Mouse (Mus musculus) erythroid progenitor cell, adult 5-6 weeks (primary cell): ENCODE measurements at regions not wholly inside any gene's neighbourhood (a gene's known extent, or its start where the extent isn't known, plus 50 kb on each side); places are given as distances from the start of the nearest gene placed in this dataset.

Source experiments
- ATAC-seq: replicated peaks from 2 replicates; pipeline ENCODE4 v1.8.0; 2016; ENCODE audit warnings: moderate number of reproducible peaks, mild to moderate bottlenecking, moderate TSS enrichment, inconsistent platforms; ENCODE audit not compliant: poor library complexity, low FRiP score, severe bottlenecking

GRCm38 (mm10) chr3:19904446-19905275 is 52.2 kb upstream of the Cp start:
- ATAC-seq, result no peak
